Mouse (Mus musculus) cerebellum, adult 2 months (tissue): Measurements from ENCODE around the gene Nup62.

Experiments
- CTCF ChIP-seq: fragments of 200-500 bp; IDR thresholded peaks from 2 replicates; pipeline ENCODE4 v1.5.1; 2011; ENCODE audit warnings: low read depth, mild to moderate bottlenecking, control low read depth, low read length, moderate library complexity, borderline replicate concordance; ENCODE audit not compliant: insufficient read depth
- POLR2A ChIP-seq: fragments of 200-500 bp; IDR thresholded peaks from 2 replicates; pipeline ENCODE4 v1.6.1; 2011; ENCODE audit warnings: low read length, control low read depth, borderline replicate concordance; ENCODE audit not compliant: insufficient read depth

DNA sequence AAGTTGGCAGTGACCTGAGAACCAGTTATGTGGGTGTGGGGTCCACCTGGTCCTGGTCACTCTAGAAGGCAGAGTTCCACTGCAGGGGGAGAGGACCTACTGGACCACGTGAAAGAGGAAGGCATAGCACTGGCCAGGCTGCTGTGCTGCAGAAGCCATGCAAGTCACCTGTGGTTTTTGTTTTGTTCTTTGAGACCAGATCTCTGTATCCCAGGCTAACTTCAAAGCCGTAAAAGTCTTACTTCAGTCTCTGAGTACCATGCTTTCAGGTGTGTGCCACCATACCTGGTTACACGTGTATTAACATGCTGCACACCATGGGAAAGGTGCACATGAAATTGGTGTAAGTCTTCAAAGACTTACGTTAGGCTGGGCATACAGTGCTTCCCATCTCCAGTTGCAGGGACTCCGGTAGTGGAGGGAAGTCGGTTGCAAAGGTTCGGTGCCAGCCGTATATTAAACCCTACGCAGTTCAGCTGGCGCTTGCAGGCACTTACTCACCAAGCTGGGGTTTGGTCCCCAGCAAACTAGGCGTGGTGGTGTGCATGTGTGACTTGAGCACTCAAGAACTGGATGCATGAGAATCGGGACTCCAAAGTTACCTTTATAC, 35.8 kb downstream of the Nup62 start:
- TF ChIP-seq CTCF: no peak
- no peak for TF ChIP-seq POLR2A
